Mouse (Mus musculus): ENCODE measurements around the gene AI597479. TPM values are rescaled to one million over a fixed set of nuclear protein-coding genes. Genes with fewer than 3 reads are reported as not detected.

The AI597479 gene
- total RNA-seq (2021), result 10 to 100 TPM; 23.4 to 23.5 TPM

- peak; percentile 95 to 96 for DNase-seq (ENCODE audit: low spot score in 2 of 2)
- intact Hi-C loops (cut with DNase I), result no loop called here
Observed at GRCm38 (mm10) chr1:43098031-43098984, at the start of gene AI597479, which contains the start of gene Tgfbrap1. TSS of gene AI597479 (plus strand) at chr1:43098710. TSS of gene Tgfbrap1 (minus strand) at chr1:43098637.

- intact Hi-C loops (cut with DNase I), result no loop called here
- no peak for DNase-seq (ENCODE audit: low spot score in 2 of 2)
Observed at GRCm38 (mm10) chr1:43051903-43052302, 46.6 kb upstream of the AI597479 start.

GRCm38 (mm10) chr1:43065615-43066310 is 32.7 kb upstream of the AI597479 start:
- peak; percentile 64 to 71 for DNase-seq (ENCODE audit: low spot score in 2 of 2)
- intact Hi-C loops (cut with DNase I), result loop anchor here (2.0 kb wide), 1 partner anchor 151 kb away; no protein-coding TSS in a partner anchor

GRCm38 (mm10) chr1:43066573-43066972 is 31.9 kb upstream of the AI597479 start:
- intact Hi-C loops (cut with DNase I), result loop anchor here (2.0 kb wide), 1 partner anchor 152 kb away; no protein-coding TSS in a partner anchor
- no peak for DNase-seq (ENCODE audit: low spot score in 2 of 2)

GRCm38 (mm10) chr1:43067551-43067950 is 31.0 kb upstream of the AI597479 start:
- no peak for DNase-seq (ENCODE audit: low spot score in 2 of 2)
- intact Hi-C loops (cut with DNase I), result loop anchor here (2.0 kb wide), 1 partner anchor 153 kb away; no protein-coding TSS in a partner anchor

GRCm38 (mm10) chr1:43070726-43071125 is 27.8 kb upstream of the AI597479 start:
- intact Hi-C loops (cut with DNase I), result no loop called here
- DNase-seq (ENCODE audit: low spot score in 2 of 2), result no peak

GRCm38 (mm10) chr1:43072028-43072427 is 26.5 kb upstream of the AI597479 start:
- no peak for DNase-seq (ENCODE audit: low spot score in 2 of 2)
- intact Hi-C loops (cut with DNase I), result no loop called here

- DNase-seq (ENCODE audit: low spot score in 2 of 2), result no peak
- intact Hi-C loops (cut with DNase I), result no loop called here
Observed at GRCm38 (mm10) chr1:43072561-43072960, 25.9 kb upstream of the AI597479 start.

GRCm38 (mm10) chr1:43074791-43075190 is 23.7 kb upstream of the AI597479 start:
- no peak for DNase-seq (ENCODE audit: low spot score in 2 of 2)
- intact Hi-C loops (cut with DNase I), result no loop called here

GRCm38 (mm10) chr1:43078124-43078523 is 20.4 kb upstream of the AI597479 start:
- intact Hi-C loops (cut with DNase I), result no loop called here
- DNase-seq (ENCODE audit: low spot score in 2 of 2), result no peak

GRCm38 (mm10) chr1:43082946-43083345 is 15.6 kb upstream of the AI597479 start:
- DNase-seq (ENCODE audit: low spot score in 2 of 2), result no peak
- intact Hi-C loops (cut with DNase I), result no loop called here

- intact Hi-C loops (cut with DNase I), result no loop called here
- no peak for DNase-seq (ENCODE audit: low spot score in 2 of 2)
Observed at GRCm38 (mm10) chr1:43090418-43090817, 8.1 kb upstream of the AI597479 start.

GRCm38 (mm10) chr1:43091306-43092055 is 7.0 kb upstream of the AI597479 start:
- peak in 1 of 2 experiments; percentile 23 for DNase-seq (ENCODE audit: low spot score in 2 of 2)
- intact Hi-C loops (cut with DNase I), result no loop called here

GRCm38 (mm10) chr1:43092056-43093015 is 6.2 kb upstream of the AI597479 start:
- peak; percentile 83 to 84 for DNase-seq (ENCODE audit: low spot score in 2 of 2)
- intact Hi-C loops (cut with DNase I), result no loop called here

- intact Hi-C loops (cut with DNase I), result no loop called here
- no peak for DNase-seq (ENCODE audit: low spot score in 2 of 2)
Observed at GRCm38 (mm10) chr1:43094206-43094605, 4.3 kb upstream of the AI597479 start.

- intact Hi-C loops (cut with DNase I), result no loop called here
- no peak for DNase-seq (ENCODE audit: low spot score in 2 of 2)
Observed at GRCm38 (mm10) chr1:43108729-43109128, 10.2 kb downstream of the AI597479 start.

- DNase-seq (ENCODE audit: low spot score in 2 of 2), result no peak
- intact Hi-C loops (cut with DNase I), result no loop called here
Observed at GRCm38 (mm10) chr1:43110556-43110955, 12.0 kb downstream of the AI597479 start.

GRCm38 (mm10) chr1:43112882-43113281 is 14.4 kb downstream of the AI597479 start:
- intact Hi-C loops (cut with DNase I), result loop anchor here (2.0 kb wide), 1 partner anchor 154 kb away; no protein-coding TSS in a partner anchor
- peak; percentile 50 to 57 for DNase-seq (ENCODE audit: low spot score in 2 of 2)

All from left cerebral cortex, postnatal 36 days (tissue).